Mouse (Mus musculus): ENCODE results near the gene Cdc42bpb. TPM values are rescaled to one million over a fixed set of nuclear protein-coding genes. Genes with fewer than 3 reads are reported as not detected.

Gene Cdc42bpb
- polyA plus RNA-seq, 1 experiment from 2014 or later, result 6.7 TPM

- no peak overlapping the region for H3K9ac ChIP-seq
- no peaks in the 10 kb centered on the region for H3K9me3 ChIP-seq (replicated peaks)
- DNase-seq (no peak), ATAC-seq (ENCODE audit: low read depth) (no peak)
- H3K4me1 ChIP-seq (replicated peaks), result 0 out of 2 replicates have a peak, but pooled peaks cover 3% of the 10 kb centered on the region
- H3K4me3 ChIP-seq (replicated peaks), result no peak overlapping the region
- no peaks in the 10 kb centered on the region for H3K36me3 ChIP-seq
- H3K27ac ChIP-seq, result no peak overlapping the region
- no peak overlapping the region for H3K4me2 ChIP-seq
- 78% methylated on average over 4 of the region's 4 CpGs for WGBS (ENCODE audit: insufficient replicate concordance)
- peaks cover 2% of the 10 kb centered on the region; the same call in 1 of the 2 replicates for H3K27me3 ChIP-seq
Measured at GRCm38 (mm10) chr12:111283573-111283972, 93.9 kb downstream of the Cdc42bpb start.

- H3K9ac ChIP-seq, result no peak overlapping the region
- no peak overlapping the region for H3K4me3 ChIP-seq (replicated peaks)
- H3K9me3 ChIP-seq (replicated peaks), result no peaks in the 10 kb centered on the region
- DNase-seq, result no peak
- WGBS (ENCODE audit: insufficient replicate concordance), result 38% methylated on average over 6 of the region's 6 CpGs
- no peaks in the 10 kb centered on the region for H3K36me3 ChIP-seq
- H3K4me2 ChIP-seq, result no peak overlapping the region
- peaks cover 28% of the 10 kb centered on the region for H3K4me1 ChIP-seq (replicated peaks)
- peaks cover 61% of the 10 kb centered on the region for H3K27me3 ChIP-seq
- no peak overlapping the region for H3K27ac ChIP-seq
- no peak for ATAC-seq (ENCODE audit: low read depth)
Measured at GRCm38 (mm10) chr12:111276371-111276770, 101.1 kb downstream of the Cdc42bpb start.

- H3K27me3 ChIP-seq, result peaks cover 72% of the 10 kb centered on the region
- H3K4me3 ChIP-seq (replicated peaks), result peak overlapping the region; percentile 40
- H3K36me3 ChIP-seq, result no peaks in the 10 kb centered on the region
- peaks cover 39% of the 10 kb centered on the region for H3K4me1 ChIP-seq (replicated peaks)
- no peak overlapping the region for H3K27ac ChIP-seq
- H3K4me2 ChIP-seq, result peak overlapping the region; percentile 55
- H3K9ac ChIP-seq, result no peak overlapping the region
- DNase-seq (no peak), ATAC-seq (ENCODE audit: low read depth) (no peak)
- no peaks in the 10 kb centered on the region for H3K9me3 ChIP-seq (replicated peaks)
- 3% methylated on average over 58 of the region's 58 CpGs for WGBS (ENCODE audit: insufficient replicate concordance)
Measured at GRCm38 (mm10) chr12:111275150-111275841, 102.2 kb downstream of the Cdc42bpb start.

- Histone ChIP-seq H3K9ac (no peak overlapping the region), H3K27ac (no peak overlapping the region), H3K4me2 (peak overlapping the region; percentile 55), H3K9me3 (replicated peaks) (no peaks in the 10 kb centered on the region), H3K4me1 (replicated peaks) (peaks cover 46% of the 10 kb centered on the region), H3K36me3 (no peaks in the 10 kb centered on the region), H3K27me3 (peaks cover 79% of the 10 kb centered on the region), H3K4me3 (replicated peaks) (peak overlapping the region; percentile 40)
- DNase-seq, result no peak
- 5% methylated on average over 80 of the region's 80 CpGs for WGBS (ENCODE audit: insufficient replicate concordance)
- ATAC-seq (ENCODE audit: low read depth), result no peak
Measured at GRCm38 (mm10) chr12:111274447-111275149, 102.9 kb downstream of the Cdc42bpb start.

GRCm38 (mm10) chr12:111274006-111274405, 103.5 kb downstream of the Cdc42bpb start:
- peaks cover 52% of the 10 kb centered on the region for H3K4me1 ChIP-seq (replicated peaks)
- no peaks in the 10 kb centered on the region for H3K9me3 ChIP-seq (replicated peaks)
- H3K36me3 ChIP-seq, result no peaks in the 10 kb centered on the region
- 5% methylated on average over 28 of the region's 28 CpGs for WGBS (ENCODE audit: insufficient replicate concordance)
- ATAC-seq (ENCODE audit: low read depth) (no peak), DNase-seq (no peak)
- no peak overlapping the region for H3K9ac ChIP-seq
- no peak overlapping the region for H3K27ac ChIP-seq
- peak overlapping the region; percentile 40 for H3K4me3 ChIP-seq (replicated peaks)
- peaks cover 85% of the 10 kb centered on the region for H3K27me3 ChIP-seq
- H3K4me2 ChIP-seq, result peak overlapping the region; percentile 55

GRCm38 (mm10) chr12:111272420-111272819, 105.1 kb downstream of the Cdc42bpb start:
- WGBS (ENCODE audit: insufficient replicate concordance), result 16% methylated on average over 12 of the region's 12 CpGs
- H3K9me3 ChIP-seq (replicated peaks), result no peaks in the 10 kb centered on the region
- no peak overlapping the region for H3K9ac ChIP-seq
- H3K4me1 ChIP-seq (replicated peaks), result peaks cover 68% of the 10 kb centered on the region
- no peak for ATAC-seq (ENCODE audit: low read depth)
- no peak overlapping the region for H3K4me3 ChIP-seq (replicated peaks)
- H3K36me3 ChIP-seq, result no peaks in the 10 kb centered on the region
- no peak overlapping the region for H3K4me2 ChIP-seq
- peak; percentile 59 for DNase-seq
- H3K27me3 ChIP-seq, result peaks cover 89% of the 10 kb centered on the region
- no peak overlapping the region for H3K27ac ChIP-seq

- ATAC-seq (ENCODE audit: low read depth), result no peak
Measured at GRCm38 (mm10) chr12:111271966-111272365, 105.6 kb downstream of the Cdc42bpb start.

GRCm38 (mm10) chr12:111271406-111271805, 106.1 kb downstream of the Cdc42bpb start:
- no peaks in the 10 kb centered on the region for H3K36me3 ChIP-seq
- H3K27me3 ChIP-seq, result peaks cover 79% of the 10 kb centered on the region
- H3K9me3 ChIP-seq (replicated peaks), result no peaks in the 10 kb centered on the region
- WGBS (ENCODE audit: insufficient replicate concordance), result 5% methylated on average over 28 of the region's 28 CpGs
- peaks cover 78% of the 10 kb centered on the region for H3K4me1 ChIP-seq (replicated peaks)
- H3K9ac ChIP-seq, result no peak overlapping the region
- H3K4me3 ChIP-seq (replicated peaks), result peak overlapping the region; percentile 22
- ATAC-seq (ENCODE audit: low read depth), result no peak
- no peak overlapping the region for H3K27ac ChIP-seq
- no peak for DNase-seq
- peak overlapping the region; percentile 43 for H3K4me2 ChIP-seq

More at GRCm38 (mm10) chr12:111271966-111272365, 105.6 kb downstream of the Cdc42bpb start:
- Histone ChIP-seq H3K9me3 (replicated peaks) (no peaks in the 10 kb centered on the region), H3K4me2 (peak overlapping the region; percentile 43), H3K27me3 (peaks cover 85% of the 10 kb centered on the region), H3K36me3 (no peaks in the 10 kb centered on the region), H3K9ac (no peak overlapping the region), H3K27ac (no peak overlapping the region), H3K4me1 (replicated peaks) (peaks cover 72% of the 10 kb centered on the region), H3K4me3 (replicated peaks) (peak overlapping the region; percentile 22)
- DNase-seq, result no peak
- WGBS (ENCODE audit: insufficient replicate concordance), result 18% methylated on average over 8 of the region's 8 CpGs

GRCm38 (mm10) chr12:111270629-111271277, 106.8 kb downstream of the Cdc42bpb start, which contains the start of gene Amn:
Gene Amn, plus strand, starts transcription at chr12:111271095.
- peaks cover 73% of the 10 kb centered on the region for H3K27me3 ChIP-seq
- H3K9ac ChIP-seq, result no peak within 1 kb of the TSS
- WGBS (ENCODE audit: insufficient replicate concordance), result 26% methylated on average over 25 of the region's 25 CpGs
- H3K4me1 ChIP-seq (replicated peaks), result peaks cover 83% of the 10 kb centered on the region
- H3K36me3 ChIP-seq, result no peaks in the 10 kb centered on the region
- no peak within 1 kb of the TSS for H3K27ac ChIP-seq
- peak within 1 kb of the TSS; percentile 43 for H3K4me2 ChIP-seq
- H3K9me3 ChIP-seq (replicated peaks), result no peaks in the 10 kb centered on the region
- no peak for ATAC-seq (ENCODE audit: low read depth)
- no peak for DNase-seq
- peak within 1 kb of the TSS; percentile 22 for H3K4me3 ChIP-seq (replicated peaks)

- DNase-seq, result peak; percentile 64
- no peaks in the 10 kb centered on the region for H3K9me3 ChIP-seq (replicated peaks)
- peaks cover 43% of the 10 kb centered on the region for H3K27me3 ChIP-seq
- H3K9ac ChIP-seq, result peak overlapping the region; percentile 26
- H3K4me1 ChIP-seq (replicated peaks), result peaks cover 66% of the 10 kb centered on the region
- ATAC-seq (ENCODE audit: low read depth), result peak; percentile 86
- 27% methylated on average over 4 of the region's 4 CpGs for whole genome bisulfite sequencing (ENCODE audit: insufficient replicate concordance)
- H3K4me2 ChIP-seq, result peak overlapping the region; percentile 42
- 0 out of 2 replicates have a peak, but pooled peaks cover 6% of the 10 kb centered on the region for H3K36me3 ChIP-seq
- H3K4me3 ChIP-seq (replicated peaks), result no peak overlapping the region; the same call in 1 of the 2 replicates
- peak overlapping the region; percentile 79 for H3K27ac ChIP-seq
Measured at GRCm38 (mm10) chr12:111267673-111268325, 109.7 kb downstream of the Cdc42bpb start.

- peaks cover 61% of the 10 kb centered on the region for H3K4me1 ChIP-seq (replicated peaks)
- DNase-seq (peak; percentile 33), ATAC-seq (ENCODE audit: low read depth) (peak; percentile 62)
- H3K9ac ChIP-seq, result no peak overlapping the region
- peak overlapping the region; percentile 42 for H3K4me2 ChIP-seq
- peak overlapping the region; percentile 79; the same call in 1 of the 2 replicates for H3K27ac ChIP-seq
- 0 out of 2 replicates have a peak, but pooled peaks cover 8% of the 10 kb centered on the region for H3K36me3 ChIP-seq
- peaks cover 31% of the 10 kb centered on the region for H3K27me3 ChIP-seq
- H3K9me3 ChIP-seq (replicated peaks), result no peaks in the 10 kb centered on the region
- no peak overlapping the region for H3K4me3 ChIP-seq (replicated peaks)
- WGBS (ENCODE audit: insufficient replicate concordance), result 28% methylated on average over 12 of the region's 12 CpGs
Measured at GRCm38 (mm10) chr12:111266592-111266991, 110.9 kb downstream of the Cdc42bpb start.

All from liver, embryonic 13.5 days (tissue).